Mouse (Mus musculus): ENCODE results near the gene Dtd2. TPM values are rescaled to one million over a fixed set of nuclear protein-coding genes. Genes with fewer than 3 reads are reported as not detected.

Dtd2 gene
- polyA plus RNA-seq (2017; shearing (Covaris generic)) = 10.2 TPM

DNA sequence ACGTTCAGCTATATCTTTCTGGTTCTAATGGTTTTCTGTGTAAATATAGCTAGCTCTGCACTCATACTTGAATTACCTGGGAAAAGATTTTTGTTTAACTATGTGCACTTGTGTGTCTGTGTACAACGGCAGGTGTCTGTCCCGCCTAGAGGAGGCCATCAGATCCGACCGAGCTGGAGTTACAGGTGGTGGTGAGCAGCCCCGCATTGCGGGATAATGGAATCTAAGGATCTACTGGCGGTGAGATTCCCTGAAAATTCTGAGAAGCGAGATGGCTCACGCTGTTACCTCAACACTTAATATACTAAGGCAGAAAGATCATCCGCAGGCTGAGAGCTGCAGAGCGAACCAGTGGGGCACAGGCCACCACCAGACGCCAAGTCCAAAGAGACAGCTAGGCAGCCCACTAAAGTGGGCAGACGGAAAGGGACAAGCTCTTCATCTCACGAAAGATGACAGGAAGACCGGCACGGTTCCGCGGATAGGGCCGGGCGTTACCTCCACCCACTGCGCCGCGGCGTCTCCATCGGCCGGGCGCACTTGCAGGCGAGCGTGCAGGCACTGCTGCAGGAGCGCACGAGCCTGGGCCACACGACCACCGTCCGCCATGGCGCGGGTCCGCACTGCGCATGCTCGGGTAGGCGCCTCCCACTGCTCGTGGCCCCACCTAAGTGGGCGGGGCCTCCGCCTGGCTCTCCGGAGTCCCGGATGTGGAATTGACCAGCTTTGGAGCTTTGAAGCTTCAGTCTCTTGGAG lies at the start of gene Dtd2:
Gene Dtd2 (minus strand): TSS at position 625 of the 756 bp plus-strand sequence.

DNA sequence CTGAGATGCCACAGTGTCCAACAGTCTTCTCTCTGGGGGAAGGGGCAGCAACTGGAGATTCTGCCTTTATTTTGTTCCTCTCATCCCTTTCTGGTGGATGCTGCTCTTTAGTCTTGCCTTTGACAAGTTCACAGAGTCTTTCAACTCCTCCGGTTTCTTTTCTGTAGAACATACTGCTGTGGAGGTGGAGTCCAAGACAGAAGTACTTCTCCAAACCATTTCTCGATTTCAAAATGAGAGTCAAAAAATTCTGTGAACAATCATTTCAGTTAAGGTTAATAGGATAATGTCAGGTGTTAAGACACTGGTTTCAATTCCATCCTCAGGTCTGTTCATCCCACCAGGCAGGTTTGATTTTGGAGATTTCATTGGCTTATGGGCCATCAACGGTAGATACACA lies 21.7 kb upstream of the Dtd2 start, which contains the start of gene Gpr33:
Gene Gpr33 (minus strand): TSS at position 101 of the 400 bp plus-strand sequence.

DNA sequence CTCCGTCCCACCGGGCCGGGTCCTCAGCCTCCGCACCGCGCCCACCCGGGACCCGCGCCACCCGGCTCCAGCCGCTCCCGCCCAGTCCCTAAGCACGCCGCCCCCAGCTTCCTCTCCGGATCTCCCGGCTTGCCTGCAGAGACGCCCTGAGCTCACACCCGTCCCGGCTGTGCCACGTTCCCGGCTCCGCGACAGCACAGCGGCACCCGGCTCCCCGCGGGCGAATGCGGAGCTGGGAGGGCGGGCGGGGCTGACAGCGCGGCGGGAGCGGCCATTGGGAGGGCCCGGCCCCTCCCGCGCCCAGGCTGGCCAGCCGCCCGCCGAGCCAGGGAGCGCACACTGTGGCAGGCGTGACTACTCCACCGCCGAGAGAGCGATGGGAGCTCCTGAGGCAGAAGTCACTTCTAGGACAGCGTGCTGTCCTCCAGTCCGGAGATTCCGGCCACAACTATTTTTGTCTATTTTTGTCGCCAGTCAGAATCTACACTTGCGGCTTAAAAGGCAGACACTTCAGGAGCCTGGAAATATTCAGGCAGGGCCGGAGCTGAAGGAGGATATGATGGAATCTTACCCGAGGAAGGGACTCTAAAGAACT lies 35.1 kb downstream of the Dtd2 start, which contains the start of gene Heatr5a:
Gene Heatr5a (minus strand): TSS at position 252 of the 595 bp plus-strand sequence.

Other genes starting within 250 kb of the Dtd2 start
- 83.2 TPM for gene Hectd1, start 177.0 kb downstream of the Dtd2 start, polyA plus RNA-seq (2017; shearing (Covaris generic))
- 10.5 TPM for gene Heatr5a, start 35.2 kb downstream of the Dtd2 start, polyA plus RNA-seq (2017; shearing (Covaris generic))
- gene Gpr33, start 21.6 kb upstream of the Dtd2 start, polyA plus RNA-seq (2017; shearing (Covaris generic)) = not detected
- 10.4 TPM for gene Nubpl, start 91.2 kb upstream of the Dtd2 start, polyA plus RNA-seq (2017; shearing (Covaris generic))